Mouse (Mus musculus) testis, postnatal 10 days (tissue): ENCODE measurements around the gene Kctd12.

ENCODE experiments used
- DNase-seq: peaks from one replicate; pipeline ENCODE4 v3.0.0; 2021; ENCODE audit warnings: low spot score

Gene Kctd12

GRCm38 (mm10) chr14:102982627-102983540, at the start of gene Kctd12:
Gene Kctd12 (minus strand): TSS chr14:102982637.
- DNase-seq = peak; percentile 83

DNA sequence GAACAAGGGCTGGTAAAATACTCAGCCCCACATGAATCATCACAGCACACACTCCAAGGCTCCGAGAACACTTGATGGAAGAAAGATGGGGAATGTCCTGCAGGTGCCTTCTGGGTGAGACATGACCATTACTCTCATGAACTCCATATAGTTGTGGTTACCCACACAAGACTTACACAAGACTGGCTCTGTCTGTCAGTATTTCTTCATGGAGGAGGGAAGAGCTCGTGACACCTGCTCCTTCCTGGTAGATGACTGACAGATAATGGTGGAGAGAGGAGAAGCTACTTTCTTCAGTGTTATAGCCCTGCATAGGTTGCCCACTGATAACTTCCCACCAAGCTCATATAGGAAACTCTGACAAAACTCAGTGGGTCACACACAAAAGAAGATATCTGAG, 46.8 kb upstream of the Kctd12 start:
- DNase-seq = no peak

DNA sequence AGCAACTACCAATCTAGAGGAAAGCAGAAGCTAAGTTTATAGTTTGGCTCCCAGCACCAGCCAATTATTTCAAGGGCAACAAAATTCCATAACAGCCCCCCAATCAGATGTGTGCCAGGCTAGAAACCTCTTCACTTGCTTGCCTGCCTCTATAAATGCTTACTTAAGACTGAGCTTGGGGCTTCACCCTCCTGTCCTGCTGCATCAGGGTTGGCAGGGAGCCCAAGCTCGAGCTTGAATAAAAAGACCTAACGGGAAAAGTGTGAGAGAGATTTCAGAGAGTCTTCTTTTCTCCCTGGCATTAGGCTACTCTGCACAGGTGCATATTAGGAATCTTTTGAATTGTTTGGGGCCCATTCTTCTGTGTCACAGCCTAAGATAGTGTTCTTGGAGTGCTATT, 37.6 kb upstream of the Kctd12 start:
- peak; percentile 52 for DNase-seq

DNA sequence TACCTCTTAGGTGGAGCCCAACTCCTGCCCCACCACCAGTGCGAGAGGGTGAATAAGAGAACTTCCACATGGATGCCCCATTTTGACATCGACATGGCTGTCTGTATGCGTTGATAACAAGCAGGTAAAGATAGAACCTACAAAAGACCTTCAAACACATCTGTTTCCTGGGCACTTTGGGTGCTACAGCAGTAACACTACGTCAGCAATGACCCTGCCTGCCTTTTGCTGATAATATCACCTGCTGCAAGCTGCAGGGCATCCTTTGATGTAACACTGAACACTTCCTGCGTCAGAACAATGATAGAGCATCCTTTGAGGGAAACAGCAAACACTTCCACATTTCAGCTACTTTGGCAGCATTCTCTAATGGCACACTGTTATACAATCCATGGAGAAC, 34.6 kb upstream of the Kctd12 start:
- DNase-seq = no peak

GRCm38 (mm10) chr14:103012563-103013150, 30.2 kb upstream of the Kctd12 start:
- peak; percentile 56 for DNase-seq

GRCm38 (mm10) chr14:103011782-103012181, 29.3 kb upstream of the Kctd12 start:
- DNase-seq = no peak

DNA sequence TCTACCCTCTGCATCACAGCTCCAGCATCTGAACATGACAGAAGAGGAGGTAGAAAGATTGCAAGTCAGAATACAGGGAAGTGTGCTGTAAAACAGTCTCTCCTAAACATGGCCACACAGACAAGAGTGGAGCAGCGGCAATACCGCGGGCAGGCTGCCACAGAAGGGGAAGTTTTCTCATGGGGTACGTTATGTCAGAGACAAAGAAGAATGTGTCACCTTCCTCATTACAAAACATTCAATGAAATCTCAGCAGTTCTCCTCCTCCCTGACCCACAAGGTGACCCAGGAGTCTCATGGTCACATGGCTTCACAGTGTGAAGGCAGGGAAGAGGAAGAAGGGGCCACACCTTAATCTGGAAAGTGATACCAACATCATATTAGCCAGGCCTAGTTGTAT, 25.3 kb upstream of the Kctd12 start:
- no peak for DNase-seq

- DNase-seq = peak; percentile 88
Observed at GRCm38 (mm10) chr14:102994662-102995561, 12.5 kb upstream of the Kctd12 start.

DNA sequence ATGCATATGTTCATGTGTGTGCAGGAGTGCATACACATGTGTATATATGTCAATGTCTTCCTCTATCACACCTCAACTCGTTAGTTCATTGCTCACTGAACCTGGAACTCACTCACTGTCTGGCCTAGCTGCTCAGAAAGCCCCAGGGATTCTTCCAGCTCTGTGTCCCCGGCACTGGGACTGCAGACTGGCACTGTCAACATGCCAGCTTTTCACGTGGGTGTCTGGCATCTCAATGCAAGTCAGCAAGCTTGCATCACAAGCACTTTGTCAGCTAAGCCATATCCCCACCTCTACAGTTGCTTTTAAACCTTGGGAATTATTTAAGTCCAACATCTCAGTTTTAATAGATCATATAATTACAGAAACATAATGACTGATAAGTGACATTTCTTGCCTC, 8.3 kb upstream of the Kctd12 start:
- no peak for DNase-seq

DNA sequence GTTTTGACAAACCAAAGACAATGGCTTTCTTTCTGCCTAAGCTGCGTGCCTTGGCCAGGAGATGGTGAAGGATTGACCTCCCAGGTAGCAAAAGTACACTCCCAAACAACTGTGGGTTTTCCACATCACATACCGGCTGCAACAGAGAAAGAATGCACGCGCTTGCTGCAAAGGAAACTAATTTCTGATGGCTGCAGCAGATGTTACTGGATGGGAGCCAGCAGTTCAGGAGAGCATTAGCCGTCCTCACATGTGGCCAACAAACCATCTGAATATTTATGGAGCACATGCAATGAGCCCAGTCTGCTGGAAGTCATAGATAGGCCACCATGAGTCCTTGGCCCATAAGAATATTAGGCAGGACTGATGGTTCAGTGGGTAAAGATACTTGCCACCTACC, 7.4 kb upstream of the Kctd12 start:
- DNase-seq = no peak

GRCm38 (mm10) chr14:102989254-102989653, 6.8 kb upstream of the Kctd12 start:
- no peak for DNase-seq

- DNase-seq = no peak
Observed at GRCm38 (mm10) chr14:102987626-102988025, 5.2 kb upstream of the Kctd12 start.

- no peak for DNase-seq
Observed at GRCm38 (mm10) chr14:102983686-102984085, 1.2 kb upstream of the Kctd12 start.

DNA sequence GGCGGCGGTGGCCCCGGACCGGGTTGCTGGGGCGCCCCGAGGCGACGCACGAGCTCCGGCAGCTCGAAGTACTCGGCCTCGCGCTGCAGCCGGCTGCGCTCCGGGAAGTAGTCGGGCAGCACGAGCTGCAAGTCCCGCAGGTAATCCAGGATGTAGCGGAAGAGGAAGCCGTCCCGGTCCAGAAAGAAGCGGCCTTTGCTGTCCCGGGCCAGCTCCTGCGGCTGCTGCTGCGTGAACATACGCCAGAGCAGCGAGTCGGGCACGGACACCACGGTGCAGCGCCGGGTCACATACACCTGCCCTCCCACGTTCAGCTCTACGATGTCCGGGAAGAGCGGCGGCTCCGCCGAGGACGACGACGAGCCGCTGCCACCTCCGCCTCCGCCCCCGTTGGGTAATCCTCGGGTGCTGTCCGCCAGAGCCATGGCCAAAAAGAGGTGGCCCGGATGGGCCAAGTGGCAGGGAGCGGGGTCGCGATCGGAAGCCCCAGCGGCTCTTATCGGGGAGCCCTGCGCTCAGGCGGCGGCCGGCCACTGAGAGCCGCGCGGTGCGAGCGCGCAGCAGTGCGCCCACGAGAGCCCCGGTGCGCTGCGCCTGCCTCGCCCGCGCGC, 316 bp downstream of the Kctd12 start:
- peak; percentile 80 for DNase-seq

- DNase-seq = peak; percentile 69
Observed at GRCm38 (mm10) chr14:102981441-102982015, 909 bp downstream of the Kctd12 start.

DNA sequence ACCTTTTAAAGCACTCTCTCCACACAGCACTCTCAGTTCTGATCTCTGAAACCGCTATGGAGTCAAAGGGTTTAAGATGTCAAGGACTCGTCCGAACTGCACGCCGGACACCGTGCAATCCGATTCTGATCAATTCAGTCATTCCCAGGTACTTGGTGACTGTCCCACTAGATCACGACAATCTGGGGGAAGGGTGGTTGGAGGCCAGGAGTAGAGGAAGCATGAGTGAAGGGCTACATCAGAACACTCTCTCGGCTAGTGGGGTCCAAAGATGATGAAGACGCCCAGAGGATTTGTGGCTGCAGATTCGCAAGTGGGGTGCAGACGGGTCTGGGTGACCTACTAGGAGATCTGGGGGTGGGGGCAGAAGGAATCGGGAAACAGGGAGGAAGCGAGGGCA, 1.5 kb downstream of the Kctd12 start:
- no peak for DNase-seq

DNA sequence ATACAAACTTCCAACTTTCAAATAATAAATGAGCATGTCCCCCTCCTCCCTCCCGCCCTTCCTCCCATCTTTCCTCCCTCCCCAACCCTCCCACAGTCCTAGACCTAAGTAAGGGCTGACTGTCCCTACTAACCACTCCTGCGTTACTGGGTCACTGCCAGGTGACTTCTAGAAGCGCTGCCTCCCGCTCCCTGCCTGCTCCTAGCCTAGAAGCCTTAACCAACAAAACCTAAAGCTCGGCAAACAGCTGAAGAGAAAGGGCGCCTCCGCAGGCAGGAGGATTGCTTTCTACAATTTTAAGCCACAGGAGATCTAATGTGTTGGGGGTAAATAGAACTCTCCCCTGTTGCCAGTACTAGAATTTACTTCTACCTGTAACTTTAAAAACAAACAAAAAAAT, 2.0 kb downstream of the Kctd12 start:
- DNase-seq = peak; percentile 55

- DNase-seq = no peak
Observed at GRCm38 (mm10) chr14:102979831-102980230, 2.6 kb downstream of the Kctd12 start.

GRCm38 (mm10) chr14:102975865-102976264, 6.6 kb downstream of the Kctd12 start:
- no peak for DNase-seq

DNA sequence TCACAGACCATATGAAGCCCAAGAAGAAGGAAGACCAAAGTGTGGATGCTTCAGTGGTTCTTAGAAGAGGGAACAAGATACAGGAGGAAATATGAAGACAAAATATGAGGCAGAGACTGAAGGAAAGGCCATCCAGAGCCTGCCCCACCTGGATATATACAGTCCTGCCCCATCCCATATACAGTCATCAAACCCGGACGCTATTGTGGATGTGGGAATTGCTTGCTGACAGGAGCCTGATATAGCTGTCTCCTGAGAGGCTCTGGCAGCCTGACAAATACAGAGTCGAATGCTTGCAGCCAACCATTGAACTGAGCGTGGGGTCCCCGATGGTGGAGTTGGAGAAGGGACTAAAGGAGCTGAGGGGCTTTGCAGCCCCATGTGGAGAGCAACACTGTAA, 13.6 kb downstream of the Kctd12 start:
- no peak for DNase-seq

DNA sequence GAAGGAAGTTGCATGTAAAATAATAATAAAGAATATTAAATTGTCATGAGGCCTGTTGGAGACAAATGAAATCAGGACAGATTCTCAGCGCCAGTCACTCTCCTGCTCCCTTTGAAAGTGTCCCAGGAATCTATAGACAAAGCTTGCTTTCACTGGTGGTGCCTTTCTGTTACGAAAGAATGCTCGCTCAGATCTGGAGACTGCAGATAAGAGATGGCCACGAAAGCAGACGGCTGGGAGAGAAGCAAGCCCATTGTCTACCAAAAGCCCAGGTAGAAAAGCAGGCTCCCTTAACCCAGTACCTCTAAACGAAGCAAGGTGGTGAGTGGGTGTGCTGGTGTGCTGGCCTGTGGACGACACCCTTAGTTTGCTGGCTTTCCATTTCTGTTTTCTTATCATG, 16.2 kb downstream of the Kctd12 start:
- DNase-seq = no peak

- DNase-seq = no peak
Observed at GRCm38 (mm10) chr14:102965841-102966240, 16.6 kb downstream of the Kctd12 start.
